Mouse (Mus musculus): ENCODE data around the gene Tceal5. TPM values are rescaled to one million over a fixed set of nuclear protein-coding genes. Genes with fewer than 3 reads are reported as not detected.
"Not testable (repeated sequence)": the region's sequence is repeated elsewhere in the genome, so short reads cannot be mapped to it uniquely, and the experiment has no call there.

Gene Tceal5
- polyA plus RNA-seq, 1 experiment from 2014 or later: 1.6 TPM

- no peak overlapping the region for H3K27ac ChIP-seq (ENCODE audit: low read depth)
- DNase-seq: peak; percentile 68
- no peak overlapping the region for H3K4me2 ChIP-seq
- H3K4me3 ChIP-seq (ENCODE audit: low read depth, low read length): no peak overlapping the region
- WGBS: 47% methylated on average over 3 of the region's 3 CpGs
- H3K9me3 ChIP-seq (ENCODE audit: low read depth, low read length): no peaks in the 10 kb centered on the region
- H3K4me1 ChIP-seq (ENCODE audit: insufficient read depth): no peaks in the 10 kb centered on the region
- H3K27me3 ChIP-seq (ENCODE audit: insufficient read depth, low read length): no peaks in the 10 kb centered on the region
- no peak for ATAC-seq (ENCODE audit: insufficient read depth)
- H3K9ac ChIP-seq: no peak overlapping the region
- H3K36me3 ChIP-seq (ENCODE audit: insufficient read depth): no peaks in the 10 kb centered on the region
- TF ChIP-seq CTCF (IDR thresholded peaks at IDR 0.05; ENCODE audit: low read depth): peak; percentile 57
These were observed 34.4 kb upstream of the Tceal5 start for GRCm38 (mm10) chrX:136238118-136238517.

GRCm38 (mm10) chrX:136227768-136228167 lies 24.1 kb upstream of the Tceal5 start:
- no peaks in the 10 kb centered on the region for H3K27me3 ChIP-seq (ENCODE audit: insufficient read depth, low read length)
- H3K9me3 ChIP-seq (ENCODE audit: low read depth, low read length): no peaks in the 10 kb centered on the region
- TF ChIP-seq CTCF (IDR thresholded peaks at IDR 0.05; ENCODE audit: low read depth): no peak
- H3K4me3 ChIP-seq (ENCODE audit: low read depth, low read length): no peak overlapping the region
- no peaks in the 10 kb centered on the region for H3K36me3 ChIP-seq (ENCODE audit: insufficient read depth)
- 21% methylated on average over 5 of the region's 5 CpGs for WGBS
- H3K4me1 ChIP-seq (ENCODE audit: insufficient read depth): no peaks in the 10 kb centered on the region
- H3K9ac ChIP-seq: no peak overlapping the region
- DNase-seq (peak; percentile 79), ATAC-seq (ENCODE audit: insufficient read depth) (peak; percentile 62)
- H3K27ac ChIP-seq (ENCODE audit: low read depth): no peak overlapping the region
- H3K4me2 ChIP-seq: no peak overlapping the region

GRCm38 (mm10) chrX:136223714-136224113 lies 20.0 kb upstream of the Tceal5 start:
- Histone ChIP-seq H3K4me1 (ENCODE audit: insufficient read depth) (no peaks in the 10 kb centered on the region), H3K27me3 (ENCODE audit: insufficient read depth, low read length) (no peaks in the 10 kb centered on the region), H3K9me3 (ENCODE audit: low read depth, low read length) (no peaks in the 10 kb centered on the region), H3K36me3 (ENCODE audit: insufficient read depth) (no peaks in the 10 kb centered on the region), H3K4me3 (ENCODE audit: low read depth, low read length) (no peak overlapping the region), H3K9ac (no peak overlapping the region), H3K27ac (ENCODE audit: low read depth) (no peak overlapping the region), H3K4me2 (no peak overlapping the region)
- ATAC-seq (ENCODE audit: insufficient read depth): no peak
- no peak for DNase-seq
- TF ChIP-seq CTCF (IDR thresholded peaks at IDR 0.05; ENCODE audit: low read depth): no peak
- WGBS: 59% methylated on average over 6 of the region's 6 CpGs

GRCm38 (mm10) chrX:136216303-136216702 lies 12.6 kb upstream of the Tceal5 start:
- Histone ChIP-seq H3K27ac (ENCODE audit: low read depth) (no peak overlapping the region), H3K9me3 (ENCODE audit: low read depth, low read length) (no peaks in the 10 kb centered on the region), H3K4me1 (ENCODE audit: insufficient read depth) (no peaks in the 10 kb centered on the region), H3K4me3 (ENCODE audit: low read depth, low read length) (no peak overlapping the region), H3K4me2 (no peak overlapping the region), H3K27me3 (ENCODE audit: insufficient read depth, low read length) (no peaks in the 10 kb centered on the region), H3K9ac (no peak overlapping the region), H3K36me3 (ENCODE audit: insufficient read depth) (no peaks in the 10 kb centered on the region)
- 43% methylated on average over 1 of the region's 1 CpGs for WGBS
- ATAC-seq (ENCODE audit: insufficient read depth): no peak
- DNase-seq: peak; percentile 5
- TF ChIP-seq CTCF (IDR thresholded peaks at IDR 0.05; ENCODE audit: low read depth): no peak

- not testable (repeated sequence) for H3K36me3 ChIP-seq (ENCODE audit: insufficient read depth); DNase-seq; H3K27me3 ChIP-seq (ENCODE audit: insufficient read depth, low read length); H3K9ac ChIP-seq; H3K4me1 ChIP-seq (ENCODE audit: insufficient read depth); H3K9me3 ChIP-seq (ENCODE audit: low read depth, low read length); H3K27ac ChIP-seq (ENCODE audit: low read depth)
- Histone ChIP-seq H3K4me2 (peak within 1 kb of the TSS; percentile 47), H3K4me3 (ENCODE audit: low read depth, low read length) (peak within 1 kb of the TSS; percentile 30)
- 15% methylated on average over 7 of the region's 67 CpGs for WGBS
- ATAC-seq (ENCODE audit: insufficient read depth): peak; percentile 92
These were observed 11.3 kb upstream of the Tceal5 start, which contains the start of the genes Tceal7 and Bex1 for GRCm38 (mm10) chrX:136214729-136215677. TSS of gene Tceal7 (plus strand) at chrX:136214779. TSS of gene Bex1 (minus strand) at chrX:136215513.

- H3K4me3 ChIP-seq (ENCODE audit: low read depth, low read length): no peak overlapping the region
- DNase-seq (no peak), ATAC-seq (ENCODE audit: insufficient read depth) (no peak)
- no peak for TF ChIP-seq CTCF (IDR thresholded peaks at IDR 0.05; ENCODE audit: low read depth)
- no peak overlapping the region for H3K4me2 ChIP-seq
- WGBS: 52% methylated on average over 2 of the region's 2 CpGs
- H3K4me1 ChIP-seq (ENCODE audit: insufficient read depth): no peaks in the 10 kb centered on the region
- no peaks in the 10 kb centered on the region for H3K36me3 ChIP-seq (ENCODE audit: insufficient read depth)
- H3K27me3 ChIP-seq (ENCODE audit: insufficient read depth, low read length): no peaks in the 10 kb centered on the region
- H3K9me3 ChIP-seq (ENCODE audit: low read depth, low read length): no peaks in the 10 kb centered on the region
- no peak overlapping the region for H3K27ac ChIP-seq (ENCODE audit: low read depth)
- no peak overlapping the region for H3K9ac ChIP-seq
These were observed 9.7 kb upstream of the Tceal5 start for GRCm38 (mm10) chrX:136213396-136213795.

- ATAC-seq (ENCODE audit: insufficient read depth) (no peak), DNase-seq (no peak)
- no peaks in the 10 kb centered on the region for H3K4me1 ChIP-seq (ENCODE audit: insufficient read depth)
- H3K27ac ChIP-seq (ENCODE audit: low read depth): no peak overlapping the region
- no peak for TF ChIP-seq CTCF (IDR thresholded peaks at IDR 0.05; ENCODE audit: low read depth)
- WGBS: 62% methylated on average over 6 of the region's 6 CpGs
- H3K36me3 ChIP-seq (ENCODE audit: insufficient read depth): no peaks in the 10 kb centered on the region
- H3K27me3 ChIP-seq (ENCODE audit: insufficient read depth, low read length): no peaks in the 10 kb centered on the region
- H3K4me2 ChIP-seq: no peak overlapping the region
- H3K9ac ChIP-seq: no peak overlapping the region
- no peak overlapping the region for H3K4me3 ChIP-seq (ENCODE audit: low read depth, low read length)
- H3K9me3 ChIP-seq (ENCODE audit: low read depth, low read length): no peaks in the 10 kb centered on the region
These were observed 730 bp upstream of the Tceal5 start for GRCm38 (mm10) chrX:136204406-136204805.

Data from lung, embryonic 14.5 days (tissue).